Mouse (Mus musculus): ENCODE data around the gene Gm498.

- TF ChIP-seq EP300 (optimal IDR thresholded peaks at IDR 0.05) (no peak), CTCF (IDR thresholded peaks at IDR 0.05; ENCODE audit: low read depth) (no peak)
Observed at GRCm38 (mm10) chr7:143822375-143823265, 44.0 kb upstream of the Gm498 start, which contains the start of the genes Nadsyn1 and Dhcr7.

Measured in stomach, postnatal 0 days (tissue).